Mouse (Mus musculus): ENCODE measurements around the gene Tmem38a.

DNA sequence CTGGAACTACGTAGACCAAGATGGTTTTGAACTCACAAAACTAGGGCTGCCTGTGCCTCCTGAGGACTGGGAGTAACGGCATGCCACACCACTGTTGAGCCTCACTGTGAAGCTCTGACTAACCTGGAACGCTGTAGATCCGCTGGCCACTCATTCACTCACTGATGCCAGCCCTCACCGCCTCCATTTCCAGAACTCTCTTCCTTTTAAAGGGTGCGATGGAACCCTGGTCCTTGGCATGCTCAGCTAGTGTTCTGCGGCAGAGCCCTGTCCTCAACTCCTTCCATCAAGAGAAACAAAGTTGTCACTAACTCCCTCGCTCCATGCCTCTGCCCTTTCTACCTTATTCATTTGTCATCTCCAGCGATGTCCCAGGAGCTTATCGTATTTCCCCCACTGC lies 17.0 kb downstream of the Tmem38a start:
- no peak for TF ChIP-seq HCFC1 (IDR thresholded peaks at IDR 0.05; ENCODE audit: borderline replicate concordance, insufficient read depth, low read length)
- TF ChIP-seq MAFK (IDR thresholded peaks at IDR 0.05; ENCODE audit: insufficient read depth, low read depth, low read length), result no peak
- no peak for TF ChIP-seq ZNF384 (IDR thresholded peaks at IDR 0.05; ENCODE audit: low read depth, low read length)

Data from ES-E14 (cell line).